Mouse (Mus musculus) leukemia stem cell, adult 10-12 weeks (primary cell): Measurements from ENCODE around the gene Gm49388. TPM values are rescaled to one million over a fixed set of nuclear protein-coding genes. Genes with fewer than 3 reads are reported as not detected.

Experiments
- polyA plus RNA-seq: library from polyadenylated mRNA; stranded (reverse); fragments of >175 nt; gene quantifications from 2 replicates; pipeline ENCODE4 v1.2.3, GENCODE M21; 2012; ENCODE audit warnings: low replicate concordance

The Gm49388 gene
- 2.2 TPM in 1 of 2 replicates, not detected in the other for polyA plus RNA-seq

GRCm38 (mm10) chr7:127785308-127785707 lies at the start of gene Gm49388:
Gene Gm49388 (plus strand): TSS chr7:127785608.

GRCm38 (mm10) chr7:127744366-127745045 lies 40.9 kb upstream of the Gm49388 start, which contains the start of gene Fbxl19:
Gene Fbxl19 (plus strand): TSS chr7:127744543.

GRCm38 (mm10) chr7:127769651-127770038 lies 15.8 kb upstream of the Gm49388 start, which contains the start of gene Orai3:
Gene Orai3 (plus strand): TSS chr7:127769815.

GRCm38 (mm10) chr7:127776426-127776825 lies 9.0 kb upstream of the Gm49388 start, which contains the start of gene Setd1a:
Gene Setd1a (plus strand): TSS chr7:127776670.

GRCm38 (mm10) chr7:127800435-127801009 lies 15.1 kb downstream of the Gm49388 start, which contains the start of gene Hsd3b7:
Gene Hsd3b7 (plus strand): TSS chr7:127800604.

GRCm38 (mm10) chr7:127824176-127824871 lies 38.9 kb downstream of the Gm49388 start, which contains the start of the genes Stx4a and Stx1b:
Gene Stx4a (plus strand): TSS chr7:127824294.
Gene Stx1b (minus strand): TSS chr7:127824549.

Other genes starting within 250 kb of the Gm49388 start
- gene Tmem265, start 224.2 kb upstream of the Gm49388 start, polyA plus RNA-seq = 0.52 and 7.1 TPM in 2 replicates
- gene Phkg2, start 212.3 kb upstream of the Gm49388 start, polyA plus RNA-seq = 29.8 and 84.9 TPM in 2 replicates
- 5.4 and 6.0 TPM in 2 replicates for gene Ccdc189, start 197.0 kb upstream of the Gm49388 start, polyA plus RNA-seq
- gene Rnf40, start 196.8 kb upstream of the Gm49388 start, polyA plus RNA-seq = 43.2 and 55.3 TPM in 2 replicates
- 13.1 and 23.2 TPM in 2 replicates for gene Zfp629, start 169.8 kb upstream of the Gm49388 start, polyA plus RNA-seq
- 235 and 532 TPM in 2 replicates for gene Bcl7c, start 76.7 kb upstream of the Gm49388 start, polyA plus RNA-seq
- 0.69 and 1.3 TPM in 2 replicates for gene Ctf1, start 72.9 kb upstream of the Gm49388 start, polyA plus RNA-seq
- not detected in 2 replicates for gene Ctf2, start 53.4 kb upstream of the Gm49388 start, polyA plus RNA-seq
- gene Fbxl19, start 41.1 kb upstream of the Gm49388 start, polyA plus RNA-seq = 47.5 and 50.3 TPM in 2 replicates
- 28.7 and 40.4 TPM in 2 replicates for gene Orai3, start 15.8 kb upstream of the Gm49388 start, polyA plus RNA-seq
- gene Setd1a, start 8.9 kb upstream of the Gm49388 start, polyA plus RNA-seq = 110 and 121 TPM in 2 replicates
- 0.69 and 8.5 TPM in 2 replicates for gene Hsd3b7, start 15.0 kb downstream of the Gm49388 start, polyA plus RNA-seq
- 24.8 and 27.0 TPM in 2 replicates for gene Stx4a, start 38.7 kb downstream of the Gm49388 start, polyA plus RNA-seq
- gene Stx1b, start 38.9 kb downstream of the Gm49388 start, polyA plus RNA-seq = 0.23 and 0.28 TPM in 2 replicates
- 13.4 and 33.6 TPM in 2 replicates for gene Zfp646, start 90.6 kb downstream of the Gm49388 start, polyA plus RNA-seq
- gene Zfp668, start 91.2 kb downstream of the Gm49388 start, polyA plus RNA-seq = 22.6 and 26.8 TPM in 2 replicates
- gene Prss53, start 105.4 kb downstream of the Gm49388 start, polyA plus RNA-seq = 0.58 and 1.1 TPM in 2 replicates
- gene Gm21974, start 109.8 kb downstream of the Gm49388 start, polyA plus RNA-seq = not detected in 2 replicates
- gene Vkorc1, start 110.0 kb downstream of the Gm49388 start, polyA plus RNA-seq = 10.1 and 24.2 TPM in 2 replicates
- 79.6 and 212 TPM in 2 replicates for gene Bckdk, start 118.5 kb downstream of the Gm49388 start, polyA plus RNA-seq
- gene Kat8, start 126.9 kb downstream of the Gm49388 start, polyA plus RNA-seq = 2.0 and 6.1 TPM in 2 replicates
- gene Prss8, start 144.5 kb downstream of the Gm49388 start, polyA plus RNA-seq = not detected in 2 replicates
- 2.3 and 7.5 TPM in 2 replicates for gene Prss36, start 161.1 kb downstream of the Gm49388 start, polyA plus RNA-seq
- 125 and 210 TPM in 2 replicates for gene Fus, start 181.8 kb downstream of the Gm49388 start, polyA plus RNA-seq
- gene Pycard, start 208.3 kb downstream of the Gm49388 start, polyA plus RNA-seq = 2.1 and 2.2 TPM in 2 replicates
- 0.10 TPM in 1 of 2 replicates, not detected in the other for gene Trim72, start 218.3 kb downstream of the Gm49388 start, polyA plus RNA-seq